Comparison of ENCODE assay signal across 21 mouse cellular contexts in genomic region chr16:28761417-28761976, GRCm38 (mm10). TPM values are rescaled to one million over a fixed set of nuclear protein-coding genes. Genes with fewer than 3 reads are reported as not detected.
A peak's percentile ranks its signal among the peaks of the same experiment; 100 is the strongest.
DNase-seq lines count a peak whose midpoint lies in the region; ATAC-seq lines count a peak whose summit lies in the region.
"Had no signal": no experiment of that assay in that cellular context is flagged by ENCODE, and none has a peak within 500 bp of the region (broad histone marks: within the 10 kb centered on the region; RNA-seq: fewer than 3 reads in every experiment).

No protein-coding gene starts in this region.

- H3K9ac ChIP-seq in neural tube, embryonic 14.5 days (replicated peaks; ENCODE audit: low read depth, low read length): no peak overlapping the region
- H3K9ac ChIP-seq in hindbrain, embryonic 13.5 days: no peak overlapping the region
- no peak overlapping the region for H3K9ac ChIP-seq in kidney, embryonic 15.5 days
- H3K9ac ChIP-seq: embryonic facial prominence, embryonic 12.5 days; forebrain, postnatal 0 days; liver, postnatal 0 days had no signal

- no peaks in the 10 kb centered on the region for H3K27me3 ChIP-seq in neural tube, embryonic 14.5 days (ENCODE audit: control insufficient read depth, insufficient read depth, low read length)
- H3K27me3 ChIP-seq in hindbrain, embryonic 13.5 days: no peaks in the 10 kb centered on the region
- no peaks in the 10 kb centered on the region for H3K27me3 ChIP-seq in kidney, embryonic 15.5 days
- H3K27me3 ChIP-seq: embryonic facial prominence, embryonic 12.5 days had no signal

- DNase-seq in neural tube, embryonic 10.5 days (ENCODE audit: extremely low spot score, low spot score): no peak
- DNase-seq in cerebellum, adult 8-10 months: peak; percentile 77
- no peak for DNase-seq in right cerebral cortex, postnatal 10 days (ENCODE audit: low spot score in 2 of 2)
- DNase-seq in ovary, postnatal 36 days (ENCODE audit: low spot score): no peak
- DNase-seq: forebrain, postnatal 0 days; gastrocnemius, adult 2 months; heart, adult 2 months; kidney, adult 8-10 months; kidney, postnatal 4 days; liver; liver, postnatal 0 days; lung, postnatal 36 days; right cerebral cortex, postnatal 4 days; thymus, postnatal 14 days had no signal

- WGBS in neural tube, embryonic 14.5 days: 73% methylated on average over 4 of the region's 4 CpGs
- 71% methylated on average over 4 of the region's 4 CpGs for WGBS in hindbrain, embryonic 13.5 days
- 86% methylated on average over 4 of the region's 4 CpGs for WGBS in kidney, embryonic 15.5 days

- ATAC-seq in neural tube, embryonic 14.5 days (ENCODE audit: low read depth): peak; percentile 44; the same call in 1 of the 2 replicates
- peak; percentile 54; the same call in 1 of the 2 replicates for ATAC-seq in hindbrain, embryonic 13.5 days (ENCODE audit: low FRiP score)
- ATAC-seq in kidney, embryonic 15.5 days (replicated peaks; ENCODE audit: low FRiP score): no peak
- ATAC-seq: CD4-positive, CD25-positive, alpha-beta regulatory T cell, adult 4 months; forebrain, postnatal 0 days; liver, postnatal 0 days had no signal

- H3K27ac ChIP-seq in neural tube, embryonic 14.5 days (ENCODE audit: low read depth, low read length): no peak overlapping the region
- H3K27ac ChIP-seq in hindbrain, embryonic 13.5 days: peak overlapping the region; percentile 35
- no peak overlapping the region for H3K27ac ChIP-seq in kidney, embryonic 15.5 days
- H3K27ac ChIP-seq: embryonic facial prominence, embryonic 12.5 days; gastrocnemius, adult 2 months; heart, adult 2 months had no signal

- no peaks in the 10 kb centered on the region for H3K4me1 ChIP-seq in neural tube, embryonic 14.5 days (ENCODE audit: control insufficient read depth, insufficient read depth, low read length)
- H3K4me1 ChIP-seq in hindbrain, embryonic 13.5 days (replicated peaks): peaks cover 10% of the 10 kb centered on the region; the same call in 1 of the 2 replicates
- no peaks in the 10 kb centered on the region for H3K4me1 ChIP-seq in kidney, embryonic 15.5 days
- H3K4me1 ChIP-seq: embryonic facial prominence, embryonic 12.5 days had no signal

- no peaks in the 10 kb centered on the region for H3K9me3 ChIP-seq in neural tube, embryonic 14.5 days (ENCODE audit: control insufficient read depth, low read length)
- H3K9me3 ChIP-seq in hindbrain, embryonic 13.5 days: no peaks in the 10 kb centered on the region
- H3K9me3 ChIP-seq in kidney, embryonic 15.5 days (replicated peaks): no peaks in the 10 kb centered on the region
- H3K9me3 ChIP-seq: embryonic facial prominence, embryonic 12.5 days; G1E had no signal

- H3K4me2 ChIP-seq in neural tube, embryonic 14.5 days (ENCODE audit: low read depth, low read length): no peak overlapping the region
- no peak overlapping the region for H3K4me2 ChIP-seq in hindbrain, embryonic 13.5 days
- H3K4me2 ChIP-seq in kidney, embryonic 15.5 days: no peak overlapping the region
- H3K4me2 ChIP-seq: embryonic facial prominence, embryonic 12.5 days had no signal

- H3K4me3 ChIP-seq in neural tube, embryonic 14.5 days (ENCODE audit: low read depth, low read length): no peak overlapping the region
- H3K4me3 ChIP-seq in hindbrain, embryonic 13.5 days: no peak overlapping the region
- H3K4me3 ChIP-seq in kidney, embryonic 15.5 days (replicated peaks): no peak overlapping the region
- H3K4me3 ChIP-seq: embryonic facial prominence, embryonic 12.5 days; gastrocnemius, adult 2 months; heart, adult 2 months; myocyte had no signal

- no peaks in the 10 kb centered on the region for H3K36me3 ChIP-seq in neural tube, embryonic 14.5 days (ENCODE audit: control insufficient read depth, insufficient read depth, low read length)
- H3K36me3 ChIP-seq in hindbrain, embryonic 13.5 days: no peaks in the 10 kb centered on the region
- no peaks in the 10 kb centered on the region for H3K36me3 ChIP-seq in kidney, embryonic 15.5 days
- H3K36me3 ChIP-seq: embryonic facial prominence, embryonic 12.5 days; G1E had no signal

RNA-seq across cellular contexts. Expression of gene Fgf12, which starts 8.6 kb away (rescaled TPM):
- polyA plus RNA-seq in neural tube, embryonic 14.5 days (2014; fragmentation: Nextera tagmentation; extraction: Ambion mirVana): 56.6 and 79.8 TPM in 2 replicates
- polyA plus RNA-seq in hindbrain, embryonic 13.5 days (2015; fragmentation: Nextera tagmentation; extraction: Ambion mirVana): 26.3 and 26.9 TPM in 2 replicates
- polyA plus RNA-seq in kidney, embryonic 15.5 days (2015; fragmentation: Nextera tagmentation; extraction: Ambion mirVana): 1.9 and 2.0 TPM in 2 replicates
- polyA plus RNA-seq: CD4-positive, CD25-positive, alpha-beta regulatory T cell, adult 4 months; G1E; myocyte had no signal
